Mouse (Mus musculus) monocyte, adult 2 months (primary cell): ENCODE results near the gene Camp.

Experiments
- DNase-seq, 2 experiments: peaks; one replicate each; pipeline ENCODE4 v3.0.0; 2022; ENCODE audit warnings: low spot score in 2 of 2, low read depth in 1 of 2

Gene Camp

GRCm38 (mm10) chr9:109849312-109849758, at the start of gene Camp:
TSS of gene Camp (minus strand) at chr9:109849617.
- peak in 1 of 2 experiments; percentile 2 for DNase-seq

GRCm38 (mm10) chr9:109898027-109898426, 48.6 kb upstream of the Camp start:
- no peak for DNase-seq

GRCm38 (mm10) chr9:109896253-109897150, 47.1 kb upstream of the Camp start:
- DNase-seq: no peak

- DNase-seq: no peak
Measured at GRCm38 (mm10) chr9:109895593-109895992, 46.2 kb upstream of the Camp start.

GRCm38 (mm10) chr9:109894413-109895090, 45.1 kb upstream of the Camp start:
- DNase-seq: peak in 1 of 2 experiments; percentile 21

GRCm38 (mm10) chr9:109892651-109893250, 43.3 kb upstream of the Camp start:
- DNase-seq: peak in 1 of 2 experiments; percentile 66

GRCm38 (mm10) chr9:109891501-109891900, 42.1 kb upstream of the Camp start:
- DNase-seq: no peak

GRCm38 (mm10) chr9:109887321-109887720, 37.9 kb upstream of the Camp start:
- no peak for DNase-seq

- no peak for DNase-seq
Measured at GRCm38 (mm10) chr9:109886259-109886658, 36.8 kb upstream of the Camp start.

GRCm38 (mm10) chr9:109879305-109879704, 29.9 kb upstream of the Camp start:
- DNase-seq: no peak

- no peak for DNase-seq
Measured at GRCm38 (mm10) chr9:109877666-109878065, 28.2 kb upstream of the Camp start.

- DNase-seq: no peak
Measured at GRCm38 (mm10) chr9:109876756-109877155, 27.3 kb upstream of the Camp start.

GRCm38 (mm10) chr9:109875695-109876601, 26.5 kb upstream of the Camp start:
- DNase-seq: no peak

GRCm38 (mm10) chr9:109874797-109875691, 25.6 kb upstream of the Camp start, which contains the start of gene Cdc25a:
TSS of gene Cdc25a (plus strand) at chr9:109875579.
- peak; percentile 94 to 96 for DNase-seq

GRCm38 (mm10) chr9:109870983-109871572, 21.7 kb upstream of the Camp start:
- no peak for DNase-seq

- DNase-seq: no peak
Measured at GRCm38 (mm10) chr9:109866218-109866617, 16.8 kb upstream of the Camp start.

- DNase-seq: no peak
Measured at GRCm38 (mm10) chr9:109863085-109863484, 13.7 kb upstream of the Camp start.

- DNase-seq: peak; percentile 9 to 56
Measured at GRCm38 (mm10) chr9:109862397-109863044, 13.1 kb upstream of the Camp start.

- no peak for DNase-seq
Measured at GRCm38 (mm10) chr9:109855947-109856346, 6.5 kb upstream of the Camp start.
